Mouse (Mus musculus) heart, adult 2 months (tissue): Measurements from ENCODE around the gene Tnn.

Experiments
- CTCF ChIP-seq: fragments of 200-600 bp; IDR thresholded peaks from 2 replicates; pipeline ENCODE4 v1.8.1; 2022; ENCODE audit warnings: antibody characterized with exemption, mild to moderate bottlenecking, moderate library complexity
- EP300 ChIP-seq: fragments of 200-500 bp; IDR thresholded peaks from 2 replicates; pipeline ENCODE4 v1.6.1; 2011; ENCODE audit warnings: low read depth, low read length, control low read depth; ENCODE audit not compliant: insufficient read depth
- POLR2A ChIP-seq: fragments of 200-500 bp; IDR thresholded peaks from 2 replicates; pipeline ENCODE4 v1.6.1; 2011; ENCODE audit warnings: mild to moderate bottlenecking, low read depth, low read length, control low read depth; ENCODE audit not compliant: insufficient read depth

DNA sequence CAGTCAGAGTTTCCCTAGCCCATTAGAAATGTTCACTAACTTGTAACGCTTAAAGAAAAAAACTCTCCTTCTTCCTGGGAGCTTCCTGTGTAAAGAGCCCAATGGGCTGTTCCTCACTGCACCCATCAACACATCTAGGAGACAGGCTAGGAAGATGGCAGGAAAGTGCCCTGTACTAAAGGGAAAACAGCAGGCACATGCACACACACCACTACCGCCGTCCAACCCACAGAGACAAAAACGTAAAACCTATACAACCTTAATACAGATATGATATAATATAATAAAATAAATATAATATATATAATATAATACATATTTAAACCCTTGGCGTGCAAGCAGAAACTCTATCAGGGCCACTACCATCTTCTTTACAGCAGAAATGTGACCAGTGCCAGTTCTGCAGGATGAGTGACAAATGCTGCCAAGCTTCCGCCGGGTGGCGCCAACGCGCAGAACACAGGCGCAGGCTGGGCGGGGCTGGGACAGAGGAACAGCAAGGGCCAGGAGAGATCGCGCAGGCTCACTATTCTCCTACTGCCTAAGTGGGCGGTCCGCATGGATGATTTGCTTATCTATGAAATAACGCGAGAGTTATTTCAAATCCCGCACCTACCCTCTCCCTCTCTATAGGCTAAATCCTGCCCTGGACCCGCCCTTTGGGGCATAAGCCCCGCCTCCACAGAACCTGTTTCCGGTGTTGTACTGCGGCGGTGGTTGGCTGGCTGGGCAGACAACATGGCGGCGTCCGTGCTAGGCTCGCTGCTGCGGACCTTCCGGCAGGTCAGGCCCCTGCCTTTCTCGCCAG lies 41.4 kb upstream of the Tnn start, which contains the start of gene Mrps14:
- TF ChIP-seq EP300 (peak; percentile 68), CTCF (peak; percentile 90), POLR2A (peak; percentile 84)
